Mouse (Mus musculus) MEL (cell line): ENCODE data around the gene Lmod1.

ENCODE experiments used
- BHLHE40 ChIP-seq: IDR thresholded peaks from 2 replicates; pipeline ENCODE4 v1.6.1; 2012; ENCODE audit warnings: low read depth, mild to moderate bottlenecking, inconsistent platforms, low read length, improper control_type of control experiment, borderline replicate concordance
- CTCF ChIP-seq, 3 experiments: IDR thresholded peaks in 2 of 3; conservative IDR thresholded peaks in 1 of 3; 2 replicates each; pipeline ENCODE4 v1.5.1; 2011 to 2012; ENCODE audit warnings: low read length in 3 of 3, low read depth in 2 of 3, mild to moderate bottlenecking in 2 of 3, improper control_type of control experiment in 1 of 3, inconsistent platforms in 1 of 3, mixed read lengths in 1 of 3, moderate library complexity in 1 of 3; ENCODE audit not compliant: control insufficient read depth in 1 of 3, insufficient read depth in 1 of 3, poor library complexity in 1 of 3, severe bottlenecking in 1 of 3
- ETS1 ChIP-seq: IDR thresholded peaks from 2 replicates; pipeline ENCODE4 v1.6.1; 2012; ENCODE audit warnings: low read depth, mild to moderate bottlenecking, inconsistent platforms, low read length, improper control_type of control experiment, moderate library complexity
- HCFC1 ChIP-seq: IDR thresholded peaks from 2 replicates; pipeline ENCODE4 v1.6.1; 2012; ENCODE audit warnings: low read depth, mild to moderate bottlenecking, inconsistent platforms, low read length, improper control_type of control experiment, moderate library complexity
- POLR2A ChIP-seq, 2 experiments: IDR thresholded peaks; 2 replicates each; pipeline ENCODE4 v1.6.1; 2011 to 2012; ENCODE audit warnings: low read length in 2 of 2, mild to moderate bottlenecking in 2 of 2, control low read depth in 1 of 2, improper control_type of control experiment in 1 of 2, low read depth in 1 of 2, moderate library complexity in 1 of 2; ENCODE audit not compliant: control insufficient read depth in 1 of 2, insufficient read depth in 1 of 2, poor library complexity in 1 of 2
- SIN3A ChIP-seq: IDR thresholded peaks from 2 replicates; pipeline ENCODE4 v1.6.1; 2012; ENCODE audit warnings: low read length, improper control_type of control experiment, inconsistent platforms

DNA sequence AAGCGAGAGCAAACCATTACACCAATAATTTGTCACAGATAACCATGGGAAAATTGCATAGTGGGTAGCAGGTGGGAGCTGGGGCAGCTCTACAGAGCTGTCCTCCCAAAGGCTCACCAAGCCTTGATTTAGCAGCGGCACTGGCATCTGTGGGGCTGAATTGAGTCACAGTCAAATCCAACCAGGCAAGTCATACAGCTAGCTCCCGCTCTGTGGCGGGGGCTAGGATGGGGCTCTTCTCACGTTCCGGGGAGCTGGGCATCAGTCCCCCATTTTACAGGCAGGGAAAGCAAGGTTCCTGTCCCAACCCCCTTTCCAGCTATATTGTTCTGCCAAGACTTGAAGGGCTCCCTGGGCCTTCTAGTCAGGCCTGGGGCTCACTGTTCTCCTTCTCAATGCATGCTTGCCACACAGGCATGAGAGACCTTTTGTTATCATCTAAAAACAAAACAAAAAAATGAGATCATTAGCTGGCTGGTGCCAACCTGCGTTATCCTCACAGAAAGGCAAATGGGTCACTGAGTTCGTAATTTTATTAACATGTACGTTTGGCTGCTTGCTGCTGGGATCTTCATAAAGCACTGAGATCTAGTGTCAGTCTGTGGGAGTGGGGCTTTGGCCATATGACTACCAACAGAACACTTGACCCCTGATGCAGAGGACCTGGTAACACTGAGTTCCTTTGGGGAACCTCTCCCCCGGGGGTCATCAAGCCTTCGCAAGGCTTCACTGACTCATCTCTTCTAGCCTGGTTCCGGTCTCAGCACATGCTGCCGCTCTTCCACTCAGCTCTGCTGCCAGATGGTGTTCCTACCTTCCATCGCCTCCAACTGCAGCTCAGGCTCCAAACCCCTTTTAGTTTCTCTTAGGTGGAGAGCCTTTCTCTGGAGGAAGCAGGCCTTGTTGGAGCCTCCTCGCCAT is 55.7 kb downstream of the Lmod1 start:
- TF ChIP-seq CTCF (IDR thresholded peaks at IDR 0.05 in 2 of 3, conservative IDR thresholded peaks at IDR 0.05 in 1 of 3; ENCODE audit: control insufficient read depth in 1 of 3, insufficient read depth in 1 of 3, low read depth in 2 of 3, low read length in 3 of 3, poor library complexity in 1 of 3, severe bottlenecking in 1 of 3) = no peak
- TF ChIP-seq POLR2A (IDR thresholded peaks at IDR 0.05; ENCODE audit: control insufficient read depth in 1 of 2, insufficient read depth in 1 of 2, low read depth in 1 of 2, low read length in 2 of 2, poor library complexity in 1 of 2) = no peak
- TF ChIP-seq ETS1 = no peak
- no peak for TF ChIP-seq BHLHE40
- no peak for TF ChIP-seq HCFC1
- no peak for TF ChIP-seq SIN3A
